Mouse (Mus musculus) thymus, adult 2 months (tissue): Measurements from ENCODE around the gene Slc4a10.

ENCODE experiments used
- CTCF ChIP-seq: fragments of 200-500 bp; IDR thresholded peaks from 2 replicates; pipeline ENCODE4 v1.5.1; 2012; ENCODE audit warnings: mild to moderate bottlenecking, control low read depth, low read length, moderate library complexity, borderline replicate concordance; ENCODE audit not compliant: control insufficient read depth, poor library complexity, insufficient read depth; ENCODE audit errors: extremely low read depth
- POLR2A ChIP-seq: fragments of 200-500 bp; IDR thresholded peaks from 2 replicates; pipeline ENCODE4 v1.6.1; 2012; ENCODE audit warnings: mild to moderate bottlenecking, low read length, control low read depth, moderate library complexity; ENCODE audit not compliant: control insufficient read depth, poor library complexity, insufficient read depth; ENCODE audit errors: extremely low read depth

DNA sequence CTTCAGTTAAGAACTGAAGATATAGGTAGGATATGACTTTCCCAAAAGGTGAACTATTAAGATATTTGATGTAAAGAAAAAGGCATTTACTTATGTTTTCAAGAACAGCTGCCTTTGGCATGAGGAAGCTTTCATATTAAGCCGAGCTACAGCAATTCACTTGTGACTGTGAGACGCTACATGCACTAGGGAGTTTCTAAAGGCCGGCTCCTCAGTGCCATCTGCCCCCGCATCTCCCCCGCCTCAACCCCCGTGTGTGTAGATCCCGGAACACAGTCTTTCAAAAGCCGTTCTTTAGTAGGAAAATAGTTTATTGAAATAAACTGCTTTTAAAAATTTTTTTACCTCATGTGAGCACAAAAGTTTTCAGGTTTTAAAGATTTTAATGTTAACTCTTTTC is 42.5 kb downstream of the Slc4a10 start:
- TF ChIP-seq POLR2A (no peak), CTCF (no peak)
